Mouse (Mus musculus): ENCODE measurements at regions not wholly inside any gene's neighbourhood (a gene's known extent, or its start where the extent isn't known, plus 50 kb on each side); places are given as distances from the start of the nearest gene placed in this dataset.
A peak's percentile ranks its signal among the peaks of the same experiment; 100 is the strongest.

DNA sequence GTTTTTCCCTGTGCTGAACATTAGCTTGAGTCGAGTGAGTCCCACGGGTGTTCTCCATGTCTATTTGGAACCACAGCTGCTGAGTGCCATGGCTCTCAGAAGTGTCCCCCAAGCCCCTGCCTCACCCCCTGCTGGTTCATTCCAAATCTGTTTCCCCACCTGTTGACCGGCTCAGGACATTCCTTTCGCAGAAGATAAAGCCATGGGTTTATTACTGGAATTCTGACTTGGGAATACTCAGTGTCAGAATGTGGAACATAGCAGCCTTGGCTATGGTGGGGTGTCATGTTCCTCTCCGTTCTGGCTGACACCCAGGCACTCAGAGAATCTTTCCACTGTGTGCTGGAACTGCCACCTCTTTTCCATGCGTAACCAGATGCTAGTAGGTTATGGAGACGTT lies 148.7 kb upstream of the Ankrd50 start:
- no peaks in the 10 kb centered on the region for H3K9me3 ChIP-seq (replicated peaks)
- H3K27me3 ChIP-seq: no peaks in the 10 kb centered on the region
- no peak overlapping the region for H3K9ac ChIP-seq
- H3K4me2 ChIP-seq: no peak overlapping the region
- WGBS: 79% methylated on average over 7 of the region's 7 CpGs
- no peaks in the 10 kb centered on the region for H3K36me3 ChIP-seq (ENCODE audit: poor library complexity, severe bottlenecking)
- no peak overlapping the region for H3K27ac ChIP-seq
- no peak overlapping the region for H3K4me3 ChIP-seq
- ATAC-seq: no peak
- H3K4me1 ChIP-seq: no peaks in the 10 kb centered on the region

DNA sequence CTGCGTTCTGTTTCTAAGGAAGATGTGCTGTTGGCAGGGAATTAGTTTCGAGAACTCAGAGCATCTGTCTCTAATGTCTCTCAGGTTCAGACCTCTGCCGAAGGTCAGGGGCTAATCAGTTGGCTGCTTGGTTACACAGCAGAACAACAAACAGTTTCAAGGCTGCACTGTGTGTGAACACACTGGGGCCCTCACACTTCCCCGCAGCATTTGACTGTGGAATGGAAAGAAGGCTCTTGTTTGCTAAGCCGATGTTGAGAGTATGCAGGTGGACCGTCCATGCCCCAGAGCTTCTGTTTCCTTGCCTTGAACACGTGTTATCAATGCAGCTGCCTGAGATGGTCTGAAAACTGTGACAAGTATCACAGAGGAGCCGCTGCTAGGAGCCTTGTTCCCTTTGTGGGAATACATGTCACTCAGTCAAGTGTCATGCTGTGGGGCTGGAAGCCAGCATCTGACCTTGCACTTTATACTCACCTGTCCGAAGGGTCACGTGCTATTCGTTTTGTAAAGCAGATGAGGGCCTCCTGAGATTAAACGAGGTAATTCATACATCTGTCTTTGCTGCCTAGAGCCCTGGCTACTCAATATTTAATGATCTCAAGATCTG lies 141.0 kb upstream of the Ankrd50 start:
- H3K4me1 ChIP-seq: no peaks in the 10 kb centered on the region
- 79% methylated on average over 12 of the region's 12 CpGs for WGBS
- no peaks in the 10 kb centered on the region for H3K36me3 ChIP-seq (ENCODE audit: poor library complexity, severe bottlenecking)
- H3K27me3 ChIP-seq: no peaks in the 10 kb centered on the region
- no peak overlapping the region for H3K4me3 ChIP-seq
- H3K4me2 ChIP-seq: no peak overlapping the region
- H3K9me3 ChIP-seq (replicated peaks): no peaks in the 10 kb centered on the region
- H3K27ac ChIP-seq: no peak overlapping the region
- no peak overlapping the region for H3K9ac ChIP-seq
- 0 out of 2 replicates have a peak, but pooled peaks have one; percentile 21 for ATAC-seq

- 71% methylated on average over 3 of the region's 3 CpGs for WGBS
- H3K4me3 ChIP-seq: no peak overlapping the region
- no peak for ATAC-seq
- no peak overlapping the region for H3K9ac ChIP-seq
- no peak overlapping the region for H3K27ac ChIP-seq
- H3K9me3 ChIP-seq (replicated peaks): no peaks in the 10 kb centered on the region
- H3K4me2 ChIP-seq: no peak overlapping the region
- no peaks in the 10 kb centered on the region for H3K4me1 ChIP-seq
- H3K27me3 ChIP-seq: no peaks in the 10 kb centered on the region
- no peaks in the 10 kb centered on the region for H3K36me3 ChIP-seq (ENCODE audit: poor library complexity, severe bottlenecking)
Observed at GRCm38 (mm10) chr3:38617989-38618388, 133.3 kb upstream of the Ankrd50 start.

DNA sequence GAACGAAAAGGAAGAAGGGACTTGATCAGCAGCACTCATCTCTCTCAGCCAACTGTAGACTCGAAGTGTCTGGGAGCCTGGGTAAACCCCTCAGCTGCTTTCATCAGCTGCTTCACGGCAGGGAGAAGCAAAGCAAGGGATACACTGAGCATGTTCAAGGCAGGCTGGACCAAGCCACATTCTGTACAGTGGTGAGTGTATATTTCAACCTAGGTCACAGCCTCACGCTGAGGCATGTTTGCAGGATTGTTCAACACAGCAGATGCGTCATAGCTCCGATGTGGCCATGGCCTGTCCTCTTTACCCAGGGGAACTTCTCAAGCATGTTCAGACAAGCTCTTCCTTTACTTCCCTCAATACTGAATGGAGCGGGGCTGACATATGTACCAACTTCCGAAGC lies 132.6 kb upstream of the Ankrd50 start:
- ATAC-seq: no peak
- Histone ChIP-seq H3K4me3 (no peak overlapping the region), H3K36me3 (ENCODE audit: poor library complexity, severe bottlenecking) (no peaks in the 10 kb centered on the region), H3K4me1 (no peaks in the 10 kb centered on the region), H3K27me3 (no peaks in the 10 kb centered on the region), H3K4me2 (no peak overlapping the region), H3K9ac (no peak overlapping the region), H3K27ac (no peak overlapping the region), H3K9me3 (replicated peaks) (no peaks in the 10 kb centered on the region)
- WGBS: 93% methylated on average over 8 of the region's 8 CpGs

- no peak overlapping the region for H3K27ac ChIP-seq
- H3K9me3 ChIP-seq (replicated peaks): no peaks in the 10 kb centered on the region
- H3K4me1 ChIP-seq: no peaks in the 10 kb centered on the region
- no peaks in the 10 kb centered on the region for H3K27me3 ChIP-seq
- WGBS: 76% methylated on average over 6 of the region's 6 CpGs
- ATAC-seq: no peak
- no peaks in the 10 kb centered on the region for H3K36me3 ChIP-seq (ENCODE audit: poor library complexity, severe bottlenecking)
- no peak overlapping the region for H3K4me3 ChIP-seq
- H3K9ac ChIP-seq: no peak overlapping the region
- H3K4me2 ChIP-seq: no peak overlapping the region
Observed at GRCm38 (mm10) chr3:38613706-38614105, 129.1 kb upstream of the Ankrd50 start.

- H3K27ac ChIP-seq: no peak overlapping the region
- no peaks in the 10 kb centered on the region for H3K4me1 ChIP-seq
- no peak overlapping the region for H3K4me3 ChIP-seq
- H3K36me3 ChIP-seq (ENCODE audit: poor library complexity, severe bottlenecking): no peaks in the 10 kb centered on the region
- H3K9me3 ChIP-seq (replicated peaks): no peaks in the 10 kb centered on the region
- H3K9ac ChIP-seq: no peak overlapping the region
- WGBS: 97% methylated on average over 1 of the region's 1 CpGs
- no peak overlapping the region for H3K4me2 ChIP-seq
- no peak for ATAC-seq
- no peaks in the 10 kb centered on the region for H3K27me3 ChIP-seq
Observed at GRCm38 (mm10) chr3:38591531-38591930, 106.9 kb upstream of the Ankrd50 start.

- Histone ChIP-seq H3K9me3 (replicated peaks) (no peaks in the 10 kb centered on the region), H3K4me1 (no peaks in the 10 kb centered on the region), H3K4me2 (no peak overlapping the region), H3K36me3 (ENCODE audit: poor library complexity, severe bottlenecking) (no peaks in the 10 kb centered on the region), H3K9ac (no peak overlapping the region), H3K27me3 (no peaks in the 10 kb centered on the region), H3K4me3 (no peak overlapping the region), H3K27ac (no peak overlapping the region)
- no peak for ATAC-seq
Observed at GRCm38 (mm10) chr3:38588966-38589365, 104.3 kb upstream of the Ankrd50 start.

GRCm38 (mm10) chr3:38585509-38585908 lies 100.9 kb upstream of the Ankrd50 start:
- Histone ChIP-seq H3K27me3 (no peaks in the 10 kb centered on the region), H3K4me2 (no peak overlapping the region), H3K36me3 (ENCODE audit: poor library complexity, severe bottlenecking) (no peaks in the 10 kb centered on the region), H3K4me1 (no peaks in the 10 kb centered on the region), H3K9me3 (replicated peaks) (no peaks in the 10 kb centered on the region), H3K9ac (no peak overlapping the region), H3K27ac (no peak overlapping the region), H3K4me3 (no peak overlapping the region)
- no peak for ATAC-seq
- 91% methylated on average over 5 of the region's 5 CpGs for WGBS

DNA sequence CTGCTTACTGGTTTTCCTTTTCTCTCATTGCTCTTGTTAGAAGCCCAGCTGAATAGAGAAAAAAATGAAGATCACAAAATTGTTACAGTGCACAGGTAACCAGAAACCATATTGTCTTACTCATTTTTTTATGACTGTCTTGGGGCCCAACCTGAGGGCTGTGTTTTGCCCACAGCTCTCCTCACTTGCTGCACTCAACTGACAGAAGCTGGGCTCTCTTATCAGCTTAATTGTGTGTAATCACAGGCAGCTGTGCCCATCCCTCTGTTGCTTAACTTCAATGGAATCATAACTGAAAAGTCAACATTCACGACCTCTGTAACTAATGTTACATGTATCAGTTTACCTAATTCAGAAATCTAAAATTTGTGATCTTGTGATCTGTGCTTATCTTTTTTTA lies 95.1 kb upstream of the Ankrd50 start:
- 89% methylated on average over 1 of the region's 1 CpGs for WGBS
- ATAC-seq: no peak

DNA sequence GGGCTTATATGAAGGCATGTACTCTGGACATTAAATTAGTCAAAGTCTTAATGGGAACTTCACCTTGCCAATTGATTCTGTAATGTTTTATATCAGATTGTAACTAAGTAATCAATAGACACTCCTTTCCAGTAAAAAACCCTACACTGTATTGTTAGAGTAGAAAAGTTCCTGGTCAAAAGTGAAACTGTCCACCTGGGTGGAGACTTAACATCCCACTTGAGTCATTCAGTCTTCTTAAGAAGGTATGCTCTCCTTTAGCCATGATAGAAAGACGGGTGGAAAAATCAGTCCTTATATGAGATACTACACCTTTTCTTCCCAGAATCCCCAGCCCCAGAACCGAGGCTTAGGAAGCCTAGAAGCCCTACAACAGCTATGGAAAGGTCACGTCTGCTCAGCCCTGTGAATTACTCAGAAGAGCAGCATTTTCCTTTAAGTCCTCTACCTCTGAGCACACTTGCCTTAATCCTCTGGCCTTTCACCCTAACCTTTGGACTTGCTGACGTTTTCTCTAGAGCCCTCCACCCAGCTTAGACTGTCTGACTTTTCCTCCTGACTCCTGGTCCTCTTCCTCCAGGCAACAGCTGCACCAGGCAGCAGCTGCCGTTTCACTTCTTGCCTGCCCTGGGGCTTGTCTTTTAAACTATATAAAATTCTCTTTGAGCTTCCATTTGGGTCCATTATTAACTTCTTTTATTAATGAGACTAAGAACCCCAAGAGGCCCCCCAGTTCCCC lies 93.4 kb upstream of the Ankrd50 start:
- no peak overlapping the region for H3K27ac ChIP-seq
- H3K27me3 ChIP-seq: no peaks in the 10 kb centered on the region
- no peak overlapping the region for H3K4me2 ChIP-seq
- no peak for ATAC-seq
- 37% methylated on average over 5 of the region's 5 CpGs for WGBS
- no peaks in the 10 kb centered on the region for H3K36me3 ChIP-seq (ENCODE audit: poor library complexity, severe bottlenecking)
- no peak overlapping the region for H3K9ac ChIP-seq
- no peak overlapping the region for H3K4me3 ChIP-seq
- no peaks in the 10 kb centered on the region for H3K9me3 ChIP-seq (replicated peaks)
- no peaks in the 10 kb centered on the region for H3K4me1 ChIP-seq

More for the DNA sequence above, 95.1 kb upstream of the Ankrd50 start:
- no peak overlapping the region for H3K4me2 ChIP-seq
- no peak overlapping the region for H3K27ac ChIP-seq
- no peaks in the 10 kb centered on the region for H3K9me3 ChIP-seq (replicated peaks)
- H3K4me3 ChIP-seq: no peak overlapping the region
- no peaks in the 10 kb centered on the region for H3K36me3 ChIP-seq (ENCODE audit: poor library complexity, severe bottlenecking)
- no peaks in the 10 kb centered on the region for H3K27me3 ChIP-seq
- no peak overlapping the region for H3K9ac ChIP-seq
- H3K4me1 ChIP-seq: no peaks in the 10 kb centered on the region

DNA sequence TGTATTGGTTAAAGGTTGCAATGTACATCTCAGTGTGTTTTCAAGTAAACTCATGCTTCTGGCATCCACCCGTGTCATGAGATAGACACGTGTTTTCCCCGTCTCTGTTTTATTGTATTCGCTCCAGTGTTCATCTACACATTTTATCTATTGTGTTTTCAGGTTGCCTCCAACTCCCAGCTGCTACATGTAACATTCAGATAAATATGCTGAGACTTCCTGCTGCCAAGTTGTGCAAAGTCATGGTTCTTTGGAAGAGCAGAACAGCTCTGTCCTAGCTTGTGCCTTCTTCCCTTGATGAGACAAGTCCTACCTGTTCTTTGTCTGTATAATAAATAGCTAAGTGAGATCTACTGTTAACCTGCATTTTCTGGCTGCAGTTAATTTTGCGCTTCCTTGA lies 89.0 kb upstream of the Ankrd50 start:
- H3K27me3 ChIP-seq: no peaks in the 10 kb centered on the region
- no peak for ATAC-seq
- H3K9ac ChIP-seq: no peak overlapping the region
- WGBS: 91% methylated on average over 5 of the region's 5 CpGs
- no peak overlapping the region for H3K4me3 ChIP-seq
- H3K9me3 ChIP-seq (replicated peaks): no peaks in the 10 kb centered on the region
- peaks cover 7% of the 10 kb centered on the region for H3K4me1 ChIP-seq
- H3K4me2 ChIP-seq: no peak overlapping the region
- no peak overlapping the region for H3K27ac ChIP-seq
- H3K36me3 ChIP-seq (ENCODE audit: poor library complexity, severe bottlenecking): no peaks in the 10 kb centered on the region

GRCm38 (mm10) chr3:38572159-38572558 lies 87.5 kb upstream of the Ankrd50 start:
- 74% methylated on average over 3 of the region's 3 CpGs for WGBS
- H3K9ac ChIP-seq: no peak overlapping the region
- H3K4me3 ChIP-seq: no peak overlapping the region
- H3K4me1 ChIP-seq: peaks cover 19% of the 10 kb centered on the region
- no peak overlapping the region for H3K27ac ChIP-seq
- no peaks in the 10 kb centered on the region for H3K9me3 ChIP-seq (replicated peaks)
- H3K4me2 ChIP-seq: no peak overlapping the region
- H3K27me3 ChIP-seq: no peaks in the 10 kb centered on the region
- ATAC-seq: no peak
- H3K36me3 ChIP-seq (ENCODE audit: poor library complexity, severe bottlenecking): no peaks in the 10 kb centered on the region

- WGBS: 92% methylated on average over 4 of the region's 4 CpGs
- H3K9me3 ChIP-seq (replicated peaks): no peaks in the 10 kb centered on the region
- H3K9ac ChIP-seq: no peak overlapping the region
- no peaks in the 10 kb centered on the region for H3K27me3 ChIP-seq
- peaks cover 19% of the 10 kb centered on the region for H3K4me1 ChIP-seq
- no peaks in the 10 kb centered on the region for H3K36me3 ChIP-seq (ENCODE audit: poor library complexity, severe bottlenecking)
- no peak overlapping the region for H3K4me2 ChIP-seq
- ATAC-seq: no peak
- H3K4me3 ChIP-seq: no peak overlapping the region
- H3K27ac ChIP-seq: no peak overlapping the region
Observed at GRCm38 (mm10) chr3:38571224-38571623, 86.6 kb upstream of the Ankrd50 start.
